Mouse (Mus musculus): ENCODE measurements at regions not wholly inside any gene's neighbourhood (a gene's known extent, or its start where the extent isn't known, plus 50 kb on each side); places are given as distances from the start of the nearest gene placed in this dataset.
A peak's percentile ranks its signal among the peaks of the same experiment; 100 is the strongest.

- peak; percentile 52 for DNase-seq (ENCODE audit: low read depth)
Observed at GRCm38 (mm10) chr15:28081147-28081546, 55.5 kb upstream of the Trio start.

- no peak for DNase-seq (ENCODE audit: low read depth)
Observed at GRCm38 (mm10) chr15:28082411-28082810, 56.8 kb upstream of the Trio start.

GRCm38 (mm10) chr15:28105956-28106355 is 80.3 kb upstream of the Trio start:
- DNase-seq (ENCODE audit: low read depth) = no peak

- no peak for DNase-seq (ENCODE audit: low read depth)
Observed at GRCm38 (mm10) chr15:28109916-28110315, 84.3 kb upstream of the Trio start.

- DNase-seq (ENCODE audit: low read depth) = no peak
Observed at GRCm38 (mm10) chr15:28113491-28113890, 87.8 kb upstream of the Trio start.

GRCm38 (mm10) chr15:28114180-28114747 is 88.6 kb upstream of the Trio start:
- DNase-seq (ENCODE audit: low read depth) = no peak

- no peak for DNase-seq (ENCODE audit: low read depth)
Observed at GRCm38 (mm10) chr15:28126846-28127245, 76.7 kb upstream of the Dnah5 start.

GRCm38 (mm10) chr15:28129536-28129935 is 74.0 kb upstream of the Dnah5 start:
- DNase-seq (ENCODE audit: low read depth) = no peak

GRCm38 (mm10) chr15:28131546-28131945 is 72.0 kb upstream of the Dnah5 start:
- DNase-seq (ENCODE audit: low read depth) = no peak

GRCm38 (mm10) chr15:28133171-28133810 is 70.3 kb upstream of the Dnah5 start:
- no peak for DNase-seq (ENCODE audit: low read depth)

- DNase-seq (ENCODE audit: low read depth) = no peak
Observed at GRCm38 (mm10) chr15:28134206-28134605, 69.3 kb upstream of the Dnah5 start.

GRCm38 (mm10) chr15:28138806-28139205 is 64.7 kb upstream of the Dnah5 start:
- DNase-seq (ENCODE audit: low read depth) = no peak

GRCm38 (mm10) chr15:28140301-28140700 is 63.3 kb upstream of the Dnah5 start:
- no peak for DNase-seq (ENCODE audit: low read depth)

GRCm38 (mm10) chr15:28141345-28141744 is 62.2 kb upstream of the Dnah5 start:
- DNase-seq (ENCODE audit: low read depth) = no peak

GRCm38 (mm10) chr15:28144217-28144616 is 59.3 kb upstream of the Dnah5 start:
- no peak for DNase-seq (ENCODE audit: low read depth)

GRCm38 (mm10) chr15:28144846-28145245 is 58.7 kb upstream of the Dnah5 start:
- DNase-seq (ENCODE audit: low read depth) = no peak

GRCm38 (mm10) chr15:28151678-28152077 is 51.9 kb upstream of the Dnah5 start:
- no peak for DNase-seq (ENCODE audit: low read depth)

All from induced T-regulatory cell, adult 2 months (primary cell).